Mouse (Mus musculus) heart, adult 9 months (tissue): ENCODE measurements around the gene Rbsn.

Experiments
- DNase-seq, 2 experiments: peaks; one replicate each; pipeline ENCODE4 v3.0.0; 2022; ENCODE audit warnings: low spot score in 2 of 2

Rbsn gene

DNA sequence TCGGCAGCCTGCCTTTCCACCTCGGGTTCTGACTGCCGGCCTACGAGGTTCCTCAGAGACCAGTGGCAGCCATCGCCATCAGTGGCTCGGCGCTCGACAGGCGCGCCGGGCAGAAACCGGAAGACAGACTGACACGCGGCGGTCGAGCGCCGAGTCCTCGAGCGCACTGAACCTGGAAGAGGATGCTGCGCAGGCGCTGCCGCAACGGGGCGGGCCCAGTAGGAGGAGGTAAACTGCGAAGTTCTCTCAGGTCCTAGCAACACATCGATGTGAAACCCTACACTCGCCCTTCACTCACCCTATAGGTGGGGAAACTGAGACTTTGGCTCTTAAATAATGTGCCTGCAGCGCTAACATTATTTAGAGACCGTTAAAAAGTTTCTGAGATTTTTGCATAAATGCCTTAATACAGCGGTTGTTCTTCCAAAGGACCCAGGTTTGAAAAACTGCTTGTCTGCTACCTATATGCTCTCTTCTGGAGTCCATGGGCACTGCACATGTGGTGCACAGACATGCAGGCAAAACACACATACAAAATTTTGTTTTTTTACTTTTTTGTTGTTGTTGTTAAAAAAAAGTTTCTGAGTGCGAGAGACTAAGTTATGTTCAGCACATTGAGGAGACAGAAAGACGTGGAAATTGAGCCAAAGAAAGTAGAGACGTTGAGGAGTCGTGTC is at the start of gene Rbsn:
Gene Rbsn, minus strand, starts transcription at position 153 of the 677 bp plus-strand sequence.
- peak; percentile 91 to 93 for DNase-seq

DNA sequence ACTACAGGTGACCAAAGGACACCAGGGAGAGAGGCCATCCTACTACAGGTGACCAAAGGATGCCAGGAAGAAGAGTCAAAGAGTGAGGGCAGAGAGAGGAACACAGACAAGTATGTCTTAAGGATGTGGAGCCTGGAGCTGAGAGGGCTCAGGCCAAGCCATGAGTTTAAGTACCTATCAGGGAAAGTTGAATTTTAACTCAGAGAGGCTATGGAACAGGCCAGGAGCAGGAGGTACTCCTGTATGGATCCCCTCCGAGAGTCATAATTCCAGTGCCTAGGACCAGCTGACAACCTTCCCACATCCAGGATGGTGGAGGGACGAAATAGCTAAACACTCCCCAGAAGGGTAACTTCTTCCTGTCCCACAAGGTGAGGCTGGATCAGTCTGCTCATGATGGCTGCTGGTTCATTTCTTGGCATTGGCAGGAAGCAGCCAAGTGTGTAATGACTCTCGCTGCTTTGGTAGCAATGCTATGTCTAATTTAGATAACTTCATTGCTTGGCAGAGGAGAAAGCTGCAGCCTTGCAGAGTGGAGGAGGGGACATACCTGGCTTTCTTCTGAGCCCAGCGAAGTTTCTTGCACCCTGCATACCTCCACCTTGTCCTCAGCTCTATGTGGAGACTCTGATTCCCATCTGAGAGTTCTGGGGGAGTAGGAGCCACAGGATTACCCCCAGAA is 46.6 kb upstream of the Rbsn start:
- DNase-seq: no peak

DNA sequence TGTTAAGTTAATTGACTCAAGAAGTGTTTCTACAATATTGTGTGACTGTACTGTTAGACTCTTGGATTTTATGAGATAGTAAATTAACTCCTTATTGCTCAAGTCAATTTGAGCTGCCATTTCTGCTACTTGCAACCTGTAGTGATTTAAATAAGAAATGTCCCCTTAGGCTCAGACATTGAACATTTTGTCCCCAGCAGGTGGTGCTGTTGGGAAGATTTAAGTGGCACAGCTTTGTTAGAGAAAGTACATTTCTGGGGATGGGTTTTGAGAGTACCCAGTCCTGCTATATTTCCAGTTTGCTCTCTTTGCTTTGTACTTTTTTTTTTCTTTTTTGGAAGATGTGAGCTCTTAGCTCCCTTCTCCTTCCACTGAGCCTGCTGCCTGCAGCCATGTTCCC is 40.6 kb upstream of the Rbsn start:
- DNase-seq: no peak

DNA sequence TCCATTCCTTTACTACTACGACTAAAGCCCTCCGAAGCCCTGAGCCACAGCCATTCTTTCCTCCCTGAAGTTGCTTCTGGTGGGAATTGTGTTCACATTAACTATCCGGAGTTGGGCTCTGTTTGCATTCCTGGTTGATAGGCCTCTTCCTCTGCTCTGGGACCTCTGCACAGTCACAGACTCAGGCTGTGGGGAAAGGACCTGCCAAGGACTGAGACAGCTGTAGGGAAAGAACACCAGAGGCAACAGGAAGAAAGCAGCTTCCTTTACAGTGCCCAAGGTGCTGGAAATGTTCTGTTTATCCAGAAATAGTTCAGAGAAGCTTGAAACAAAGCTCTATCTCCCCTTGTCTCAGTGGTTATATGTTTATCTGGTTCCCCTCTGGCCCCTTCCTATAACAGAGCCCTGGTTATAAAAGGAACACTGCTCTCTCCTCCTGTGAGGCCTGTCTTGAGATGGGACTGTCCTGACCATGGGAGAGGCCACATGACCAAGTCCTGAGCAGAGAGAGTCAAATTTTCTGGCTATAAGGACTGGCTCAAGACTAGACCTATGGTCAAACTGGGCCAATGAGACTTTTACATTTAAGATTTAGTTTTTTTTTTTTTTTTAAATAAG is 38.6 kb upstream of the Rbsn start:
- DNase-seq: no peak

DNA sequence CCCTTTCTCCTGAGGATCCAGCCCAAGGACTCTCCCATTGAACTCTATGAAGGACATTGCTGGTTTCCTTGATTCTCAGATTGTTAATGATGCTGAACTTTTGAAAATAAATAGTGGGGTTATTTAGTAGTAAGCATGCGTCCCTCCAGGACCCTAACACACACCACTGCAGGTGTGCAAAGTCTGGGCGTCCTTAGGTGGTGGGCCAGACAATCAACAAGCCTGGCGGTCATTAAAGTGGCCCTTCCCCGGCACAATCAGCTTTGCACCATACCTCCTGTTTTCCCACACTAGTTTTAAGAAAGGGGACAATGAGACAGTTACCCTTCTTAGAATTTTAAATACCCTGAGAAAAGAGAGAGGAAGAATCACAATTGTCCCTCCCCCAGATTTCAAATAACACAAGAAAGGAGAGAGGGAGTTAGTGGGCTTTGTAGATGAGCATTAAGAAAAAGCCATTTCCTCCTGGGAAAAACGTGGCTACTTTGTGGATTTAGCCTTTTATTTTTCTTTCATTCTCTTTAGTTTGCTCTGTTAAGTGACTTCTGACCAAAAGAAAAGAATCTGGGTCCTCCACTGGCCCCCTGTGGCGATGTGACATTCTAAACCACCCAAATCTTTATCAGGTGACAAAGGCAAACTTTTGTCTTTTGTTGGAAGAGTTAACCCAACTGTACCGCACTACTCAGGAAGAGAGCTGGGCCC is 32.6 kb upstream of the Rbsn start:
- DNase-seq: no peak

GRCm38 (mm10) chr6:92246335-92246734 is 31.6 kb upstream of the Rbsn start:
- DNase-seq: no peak

DNA sequence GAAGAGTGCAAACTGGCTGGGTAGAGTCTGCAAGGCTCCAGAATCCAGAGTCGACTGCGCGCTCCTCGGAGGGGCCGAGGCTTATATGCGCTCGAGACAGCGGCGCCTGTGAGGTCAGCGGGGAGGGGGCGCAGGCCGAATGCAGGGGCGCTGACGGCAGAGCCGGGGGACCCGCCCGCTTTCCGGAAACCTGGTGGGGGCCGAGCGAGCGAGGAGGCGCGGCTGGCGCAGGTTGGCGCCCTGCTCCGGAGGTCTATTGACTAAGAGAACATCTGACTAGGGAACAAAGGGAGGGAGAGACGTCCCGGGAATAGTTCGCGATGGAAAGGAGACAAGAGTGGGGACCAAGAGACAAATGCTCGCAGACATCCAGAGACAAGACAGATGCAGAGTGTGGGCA is 29.9 kb upstream of the Rbsn start, which contains the start of gene Trh:
Gene Trh, minus strand, starts transcription at position 60 of the 400 bp plus-strand sequence.
- no peak for DNase-seq

GRCm38 (mm10) chr6:92241178-92241906 is 26.6 kb upstream of the Rbsn start:
- DNase-seq: peak; percentile 30 to 59

DNA sequence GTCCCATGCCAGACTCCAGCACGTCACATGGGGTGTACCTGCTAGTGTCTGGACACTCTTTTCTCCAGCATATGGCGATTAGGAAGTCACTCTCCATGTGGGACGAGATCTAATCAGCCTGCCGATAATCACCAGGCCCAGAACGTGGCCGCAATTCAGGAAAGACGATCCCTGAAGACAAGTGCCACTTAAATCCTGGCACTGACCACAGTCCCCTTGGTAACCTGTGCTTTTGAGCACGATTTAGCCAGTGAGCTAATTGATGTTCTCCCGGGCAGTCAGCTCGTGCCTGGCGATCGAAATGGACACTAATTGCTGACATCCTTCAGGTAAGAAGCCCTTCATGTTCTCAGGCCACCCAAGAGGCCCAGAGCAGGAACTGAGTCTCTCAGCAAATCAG is 20.3 kb upstream of the Rbsn start:
- DNase-seq: no peak

DNA sequence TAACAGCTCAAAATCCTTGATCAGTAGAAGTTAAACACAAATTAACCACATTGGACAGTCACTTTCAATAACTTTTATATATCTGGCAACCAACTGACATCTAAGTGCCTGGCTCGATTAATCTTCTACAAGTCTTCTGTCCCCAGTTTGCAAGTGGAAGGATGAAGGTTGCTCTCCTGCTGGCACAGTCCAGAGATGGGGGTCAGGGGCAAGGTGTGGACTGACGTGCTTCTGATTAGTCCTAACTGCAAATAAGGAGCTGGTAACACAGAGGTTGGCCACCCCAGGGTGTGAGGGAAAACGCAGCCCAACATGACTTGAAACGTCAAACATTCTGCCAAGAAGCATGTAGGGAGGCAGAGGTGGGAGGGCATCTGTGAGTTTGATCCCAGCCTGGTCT is 17.0 kb upstream of the Rbsn start:
- DNase-seq: no peak

DNA sequence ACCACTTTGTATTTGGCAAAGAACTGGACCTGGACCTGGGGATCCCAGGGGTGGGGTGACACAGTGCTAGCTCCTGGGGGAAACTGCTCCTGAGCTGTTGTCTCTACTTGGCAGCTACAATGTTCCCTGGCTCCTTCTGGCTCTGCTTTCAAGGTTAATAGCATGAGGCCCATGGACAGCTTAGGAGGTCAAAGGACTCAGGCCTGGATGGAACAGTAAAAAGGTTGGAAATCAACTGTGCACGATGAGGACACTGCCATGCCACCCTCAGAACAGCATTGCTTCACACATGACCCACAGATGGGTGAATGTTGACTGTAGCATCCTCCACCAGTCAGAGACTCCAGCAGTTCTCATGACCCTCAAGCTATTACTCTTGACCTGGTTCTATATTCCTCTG is 16.6 kb upstream of the Rbsn start:
- DNase-seq: no peak

DNA sequence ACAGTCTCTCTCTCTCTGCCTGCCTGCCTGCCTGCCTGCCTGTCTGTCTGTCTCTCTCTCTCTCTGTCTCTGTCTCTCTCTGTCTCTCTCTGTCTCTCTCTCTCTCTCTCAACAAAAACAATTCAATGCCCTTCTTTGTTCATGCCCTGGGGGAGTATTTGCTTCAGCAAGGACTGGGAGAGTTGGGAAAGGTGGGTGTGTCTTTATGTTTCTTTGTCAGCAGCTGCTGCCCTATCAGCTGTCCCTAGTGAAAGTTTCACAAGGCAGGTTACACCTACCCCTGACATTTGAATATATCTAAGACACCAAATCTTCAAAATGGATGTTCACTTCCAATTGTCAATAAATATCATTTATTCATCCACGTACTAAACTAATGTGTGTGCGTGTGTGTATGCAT is 14.9 kb upstream of the Rbsn start:
- no peak for DNase-seq

DNA sequence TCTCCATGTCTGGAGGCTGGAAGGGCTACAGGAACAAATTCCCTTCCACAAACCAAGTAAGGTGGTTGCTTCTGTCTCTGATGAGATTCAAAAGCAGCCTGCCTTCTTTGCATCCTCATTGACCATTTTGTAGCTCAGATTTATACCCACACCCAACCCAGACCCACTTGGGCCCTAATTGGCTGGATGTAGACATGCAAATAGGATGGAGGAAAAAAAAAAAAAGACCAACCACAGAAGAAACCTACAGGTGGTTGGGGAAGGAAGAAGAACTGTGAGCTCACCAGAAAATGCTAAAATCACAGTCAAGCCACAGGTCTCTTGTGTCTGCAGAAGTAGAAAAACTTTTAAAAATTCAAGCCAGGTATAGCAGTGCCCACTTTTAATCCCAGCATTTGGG is 14.4 kb upstream of the Rbsn start:
- no peak for DNase-seq

GRCm38 (mm10) chr6:92224981-92225380 is 10.3 kb upstream of the Rbsn start:
- no peak for DNase-seq

DNA sequence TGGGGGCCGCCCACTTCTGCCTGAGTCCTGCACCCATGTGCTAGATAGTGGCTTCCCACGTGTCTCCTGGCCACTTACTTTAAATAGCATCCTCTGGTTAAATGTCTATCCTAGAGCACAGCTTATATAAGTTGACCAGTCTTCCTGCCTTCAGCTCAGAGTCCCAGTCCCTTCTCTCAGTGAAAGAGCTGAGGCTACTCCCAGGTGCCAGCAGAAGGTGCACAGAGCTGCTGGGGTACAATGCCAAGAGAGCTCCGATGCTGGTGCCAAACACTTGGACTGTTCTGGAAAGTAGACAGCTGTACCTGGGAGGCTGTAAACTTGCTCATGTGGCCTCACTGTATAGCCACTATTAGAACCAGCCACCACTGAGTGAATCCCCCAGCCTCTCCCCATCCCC is 7.3 kb upstream of the Rbsn start:
- DNase-seq: no peak

DNA sequence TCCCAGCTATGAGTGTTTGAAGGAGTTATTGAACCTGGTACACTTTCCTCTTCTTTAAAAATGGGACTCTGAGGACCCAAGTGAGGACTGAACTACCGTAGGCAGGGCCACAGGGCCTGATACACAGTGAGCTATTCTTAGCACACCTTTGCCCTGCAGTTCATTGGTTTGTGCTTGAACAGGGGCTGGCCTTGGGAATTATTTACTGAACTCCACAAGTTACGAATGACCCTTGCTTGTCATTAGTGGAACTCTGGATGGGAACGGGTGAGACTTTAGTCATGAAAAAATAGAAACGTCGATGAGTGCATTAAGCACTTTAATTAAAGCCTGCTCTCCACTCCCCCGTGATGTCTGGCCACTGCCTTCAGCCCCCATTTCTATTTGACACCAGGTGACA is 6.9 kb upstream of the Rbsn start:
- no peak for DNase-seq

DNA sequence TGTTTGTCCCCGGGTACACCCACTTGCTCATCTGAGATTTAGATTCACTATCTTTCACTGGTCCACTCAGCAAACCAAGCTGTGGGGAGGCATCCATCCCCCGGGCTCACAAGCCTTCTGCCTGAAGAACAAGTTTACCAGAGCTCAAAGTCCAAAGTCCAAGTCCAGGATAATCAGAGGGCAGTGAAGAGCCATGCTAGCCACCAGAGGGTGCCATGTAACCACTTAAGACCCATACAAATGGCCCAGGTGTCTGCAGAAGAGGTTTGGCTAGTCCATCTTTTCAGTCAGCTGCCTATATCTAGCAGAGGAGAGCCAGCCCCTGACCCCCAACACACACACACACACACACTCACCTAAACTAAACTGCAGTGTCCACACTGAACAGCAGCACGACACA is 4.7 kb upstream of the Rbsn start:
- DNase-seq: peak in 1 of 2 experiments; percentile 10

- DNase-seq: no peak
Observed at GRCm38 (mm10) chr6:92214055-92214772, 511 bp downstream of the Rbsn start.

DNA sequence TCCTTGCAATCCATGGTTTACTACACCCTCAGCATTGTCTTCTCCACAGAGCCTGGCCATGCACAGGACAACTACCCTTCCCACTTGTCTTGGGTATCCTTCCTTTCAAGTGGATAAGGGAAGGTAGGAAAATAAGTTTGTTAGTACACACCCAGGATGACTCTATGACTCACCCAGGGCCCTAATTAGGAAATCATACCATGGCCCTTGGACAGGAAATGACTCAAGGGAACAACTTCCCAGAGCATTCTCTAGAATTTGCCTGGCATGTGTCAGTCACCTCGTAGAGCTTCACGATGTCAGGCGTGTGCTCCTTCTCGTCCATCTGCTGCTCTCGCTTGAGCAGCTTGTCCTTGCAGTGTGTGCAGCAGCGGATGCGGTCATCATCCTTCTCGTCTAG is 15.3 kb downstream of the Rbsn start:
- DNase-seq: no peak

GRCm38 (mm10) chr6:92184178-92184577 is 30.5 kb downstream of the Rbsn start:
- DNase-seq: no peak

DNA sequence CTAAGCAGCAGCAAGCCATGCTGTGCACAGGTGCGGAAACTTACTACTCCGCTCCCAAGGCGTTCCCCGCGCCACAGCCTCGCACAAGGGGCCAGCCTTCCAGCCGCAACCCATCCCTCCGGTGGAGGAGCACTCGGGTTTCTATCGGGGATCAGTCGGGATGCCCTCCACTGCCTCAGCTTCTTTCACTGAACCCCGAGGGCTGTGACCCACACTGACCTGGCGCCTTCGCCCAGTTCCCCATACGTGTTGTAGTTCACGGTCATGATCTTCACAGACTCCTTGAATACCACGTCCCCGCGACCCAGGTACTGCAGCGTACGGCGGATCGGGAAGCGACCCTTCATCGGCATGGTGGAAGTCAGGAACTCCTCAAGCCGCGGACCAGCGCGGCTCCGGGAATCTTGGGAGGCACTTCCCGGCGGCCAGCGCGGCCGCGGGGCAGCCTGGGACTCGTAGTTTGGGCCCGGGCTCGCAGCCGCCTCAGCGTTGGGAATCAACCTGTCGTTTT is 31.0 kb downstream of the Rbsn start, which contains the start of gene Mrps25:
Gene Mrps25, minus strand, starts transcription at position 413 of the 511 bp plus-strand sequence.
- peak; percentile 51 to 59 for DNase-seq
